Mouse (Mus musculus) layer of hippocampus, adult 2 months (tissue): ENCODE measurements at regions not wholly inside any gene's neighbourhood (a gene's known extent, or its start where the extent isn't known, plus 50 kb on each side); places are given as distances from the start of the nearest gene placed in this dataset.
"Not testable (repeated sequence)": the region's sequence is repeated elsewhere in the genome, so short reads cannot be mapped to it uniquely, and the experiment has no call there.

Experiments
- DNase-seq, 2 experiments: peaks; one replicate each; pipeline ENCODE4 v3.0.0; 2022; ENCODE audit warnings: low spot score in 2 of 2
- H3K27ac ChIP-seq: fragments of 200-600 bp; 2 replicates; pipeline ENCODE4 v1.8.1; 2022
- H3K4me3 ChIP-seq: fragments of 200-600 bp; 2 replicates; pipeline ENCODE4 v1.8.1; 2022; ENCODE audit warnings: mild to moderate bottlenecking
- CTCF ChIP-seq: fragments of 200-600 bp; conservative IDR thresholded peaks from 2 replicates; pipeline ENCODE4 v1.8.1; 2022; ENCODE audit warnings: antibody characterized with exemption, mild to moderate bottlenecking, moderate library complexity

- Histone ChIP-seq H3K4me3 (no peak overlapping the region), H3K27ac (no peak overlapping the region)
- TF ChIP-seq CTCF: no peak
- DNase-seq: no peak
Measured at GRCm38 (mm10) chr12:3094509-3094908, 215.3 kb downstream of the Rab10 start.

- DNase-seq, H3K4me3 ChIP-seq: not testable (repeated sequence)
Measured at GRCm38 (mm10) chr12:3092974-3093373, 216.8 kb downstream of the Rab10 start.

GRCm38 (mm10) chr12:3049546-3049945 is 260.2 kb downstream of the Rab10 start:
- H3K4me3 ChIP-seq, DNase-seq: not testable (repeated sequence)

More at GRCm38 (mm10) chr12:3092974-3093373, 216.8 kb downstream of the Rab10 start:
- H3K27ac ChIP-seq: not testable (repeated sequence)

GRCm38 (mm10) chr12:3018446-3018845 is 291.3 kb downstream of the Rab10 start:
- H3K27ac ChIP-seq, H3K4me3 ChIP-seq, DNase-seq: not testable (repeated sequence)

More at GRCm38 (mm10) chr12:3049546-3049945, 260.2 kb downstream of the Rab10 start:
- H3K27ac ChIP-seq: not testable (repeated sequence)

GRCm38 (mm10) chr12:3016777-3017176 is 293.0 kb downstream of the Rab10 start:
- not testable (repeated sequence) for DNase-seq, H3K4me3 ChIP-seq, H3K27ac ChIP-seq
